Mouse (Mus musculus): ENCODE measurements around the gene Rtl5.

The Rtl5 gene

DNA sequence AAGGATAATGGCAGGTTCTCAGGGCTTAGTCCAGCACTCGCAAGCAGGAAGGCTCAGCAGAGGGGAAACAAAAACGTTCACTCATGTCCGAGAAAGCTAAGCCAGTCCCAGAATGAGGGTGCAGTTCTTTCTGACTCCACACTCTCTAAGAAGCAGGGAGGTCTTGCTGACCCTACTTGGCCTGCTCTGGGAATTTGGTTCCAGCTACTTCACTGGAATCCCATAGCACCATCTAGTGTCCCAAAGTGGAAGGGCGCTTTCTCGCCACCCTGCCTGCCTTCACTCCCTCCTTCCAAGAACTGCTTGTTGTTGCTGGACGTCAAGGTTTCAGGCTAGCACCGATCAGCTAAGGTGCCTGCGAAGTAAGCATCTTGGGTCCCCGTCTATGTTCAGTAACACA is 5.0 kb downstream of the Rtl5 start:
- in situ Hi-C loops (cut with MboI, MseI), result no loop called here

GRCm38 (mm10) chrX:102065213-102065775 is 5.8 kb downstream of the Rtl5 start:
- in situ Hi-C loops (cut with MboI, MseI), result no loop called here

DNA sequence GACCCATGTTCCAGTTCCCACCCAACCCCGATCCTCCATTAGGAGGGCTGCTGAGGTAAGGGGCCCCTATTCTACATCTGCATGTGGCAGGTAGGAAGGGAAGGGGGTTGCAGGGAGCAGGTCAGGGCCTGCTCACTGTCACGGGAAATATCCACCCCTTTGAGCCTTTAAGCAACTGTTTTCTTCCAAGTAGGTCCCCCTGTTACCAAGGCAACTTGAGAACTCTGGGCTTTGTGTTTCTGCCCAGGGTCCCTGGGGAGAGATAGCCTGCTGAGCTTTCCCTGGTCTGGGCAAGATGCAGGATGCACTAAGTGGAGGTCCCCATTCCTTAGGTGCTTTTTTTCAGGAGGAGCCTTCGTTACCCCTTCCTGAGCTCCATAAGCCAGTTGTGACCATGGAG is 7.0 kb downstream of the Rtl5 start:
- in situ Hi-C loops (cut with MboI, MseI), result no loop called here

DNA sequence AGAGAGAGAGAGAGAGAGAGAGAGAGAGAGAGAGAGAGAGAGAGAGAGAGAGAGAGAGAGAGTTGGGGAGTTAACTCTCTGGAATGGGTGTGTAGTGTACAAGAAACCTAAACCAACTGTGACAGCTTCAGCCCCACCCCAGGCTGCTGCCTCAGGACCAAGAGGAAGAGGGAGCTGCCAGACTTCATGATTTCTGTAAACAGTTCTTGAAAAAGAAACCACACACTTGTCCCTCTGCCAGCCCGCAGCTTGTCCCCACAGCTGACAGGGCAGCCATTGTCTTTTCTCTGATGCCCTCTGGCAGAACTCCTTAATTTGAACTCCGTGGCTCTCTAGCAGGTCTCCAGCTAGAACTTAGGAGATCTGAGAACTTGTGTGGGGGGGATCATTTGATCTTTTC is 10.2 kb downstream of the Rtl5 start:
- in situ Hi-C loops (cut with MboI, MseI), result no loop called here

DNA sequence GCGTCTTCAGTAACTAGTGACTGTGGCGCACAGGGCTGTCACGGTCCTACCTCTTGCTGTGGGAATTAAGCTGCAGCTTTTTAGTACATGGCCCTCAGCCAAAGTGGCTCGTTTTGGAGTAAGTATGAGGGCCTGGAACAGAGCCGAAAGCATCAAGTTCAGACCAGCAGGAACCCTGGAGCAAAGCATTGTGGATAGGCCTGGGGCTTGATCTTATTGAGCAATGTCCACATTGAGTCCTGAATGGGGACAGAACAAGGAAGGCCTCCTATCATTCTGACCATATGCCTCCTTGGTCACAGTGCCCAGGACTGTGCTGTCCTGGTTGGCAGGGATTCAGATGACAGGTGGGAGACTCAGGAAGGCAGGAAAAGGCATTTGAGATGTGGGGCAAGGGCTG is 10.9 kb downstream of the Rtl5 start:
- in situ Hi-C loops (cut with MboI, MseI), result no loop called here

DNA sequence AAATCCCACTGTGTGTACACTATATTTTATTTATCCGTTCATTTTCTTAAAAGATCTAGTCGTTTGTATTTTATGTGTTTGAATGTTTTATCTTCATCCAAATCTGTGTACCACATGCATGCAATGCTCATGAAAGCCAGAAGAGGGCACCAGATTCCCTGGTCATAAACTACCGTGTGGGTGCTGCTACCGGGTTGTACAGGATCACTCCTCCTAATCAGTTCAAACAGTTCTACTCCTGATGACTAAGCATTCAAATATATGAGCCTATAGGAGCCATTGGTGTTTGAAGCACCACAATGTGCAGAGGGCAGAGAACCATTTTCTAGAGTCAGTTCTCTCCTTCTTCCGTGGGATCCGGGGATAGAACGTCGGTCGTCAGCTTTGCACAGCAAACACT is 11.7 kb downstream of the Rtl5 start:
- in situ Hi-C loops (cut with MboI, MseI), result no loop called here

- in situ Hi-C loops (cut with MboI, MseI), result loop anchor here (5.0 kb wide), 1 partner anchor 67 kb away; no protein-coding TSS in a partner anchor
These were observed 17.1 kb downstream of the Rtl5 start for GRCm38 (mm10) chrX:102054009-102054408.

DNA sequence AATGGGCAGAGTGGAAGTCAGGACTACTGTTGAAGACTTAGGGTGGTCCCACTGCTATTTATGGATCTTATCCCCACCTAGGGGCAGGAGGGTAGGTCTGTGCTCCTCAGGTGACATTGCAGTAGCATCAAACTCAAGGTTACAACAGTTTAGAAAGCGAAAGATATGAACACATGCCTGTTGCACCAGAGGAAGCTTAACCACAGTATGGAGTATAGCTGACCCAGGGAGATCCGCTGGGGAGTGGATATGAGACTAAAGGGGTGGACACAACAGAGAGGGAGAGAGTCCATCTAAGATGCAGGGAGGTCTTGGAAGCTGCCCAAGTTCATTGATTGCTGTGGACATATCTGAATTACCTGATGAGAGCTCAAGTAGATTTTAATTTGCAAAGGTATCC is 17.7 kb downstream of the Rtl5 start:
- in situ Hi-C loops (cut with MboI, MseI), result loop anchor here (5.0 kb wide), 1 partner anchor 66 kb away; no protein-coding TSS in a partner anchor

DNA sequence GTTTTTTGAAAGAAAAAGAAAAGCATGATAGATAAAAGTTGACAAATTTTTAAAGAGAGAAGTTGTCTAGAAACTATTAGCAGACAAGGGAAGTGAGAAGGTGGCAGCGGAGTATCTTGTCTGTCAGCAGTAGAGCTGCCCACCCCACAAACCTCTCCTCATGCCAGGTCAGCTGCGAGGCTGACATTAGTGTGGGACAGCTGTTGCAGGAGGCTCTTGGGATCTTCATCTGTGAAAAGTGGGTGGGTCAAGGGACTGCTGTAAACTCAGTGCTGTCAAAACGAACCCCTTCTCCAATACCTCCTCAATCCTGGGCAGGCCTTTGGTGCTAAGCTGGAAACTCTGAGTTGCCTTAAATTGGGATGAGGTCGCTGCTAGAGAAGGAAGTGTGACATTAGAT is 19.9 kb downstream of the Rtl5 start:
- in situ Hi-C loops (cut with MboI, MseI), result loop anchor here (5.0 kb wide), 1 partner anchor 64 kb away; no protein-coding TSS in a partner anchor

DNA sequence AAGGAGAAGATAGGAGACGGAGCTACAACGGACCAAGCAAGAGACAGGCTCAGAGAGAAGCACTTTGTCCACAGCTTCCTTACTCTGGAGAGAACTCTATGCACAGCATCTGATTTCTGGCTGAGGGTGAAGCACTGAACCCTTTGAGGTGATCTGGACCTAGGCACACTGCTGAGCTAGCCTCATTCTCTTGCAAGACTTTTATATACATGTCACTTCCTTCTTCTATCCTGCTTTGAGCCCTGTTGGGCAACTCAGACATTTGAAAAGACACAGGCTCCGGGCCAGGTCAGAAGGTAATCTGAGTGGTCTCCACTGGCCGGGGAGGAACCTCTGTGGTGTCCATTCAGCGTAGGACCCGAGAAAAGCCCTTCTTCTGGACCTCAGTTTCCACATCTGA is 20.6 kb downstream of the Rtl5 start:
- in situ Hi-C loops (cut with MboI, MseI), result loop anchor here (5.0 kb wide), 1 partner anchor 63 kb away; no protein-coding TSS in a partner anchor

DNA sequence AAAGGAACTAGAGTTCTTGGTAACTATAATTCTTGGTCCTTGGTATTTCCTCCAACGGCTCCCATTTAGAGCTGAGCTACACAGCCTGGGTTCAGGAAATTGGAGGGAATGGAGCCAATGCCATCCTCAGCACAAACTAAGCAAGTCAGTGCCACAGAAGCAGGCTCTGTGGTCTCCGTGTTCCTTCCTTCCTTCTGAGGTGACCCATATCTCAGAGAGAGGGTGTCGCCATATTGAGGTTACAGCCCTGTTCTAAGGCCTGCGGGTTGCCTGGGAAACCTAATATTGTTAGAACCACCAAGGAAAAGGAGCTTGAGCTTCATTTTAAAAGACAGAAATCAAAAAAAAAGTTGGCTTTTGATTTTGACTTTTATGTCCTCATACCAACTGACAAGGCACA is 28.7 kb downstream of the Rtl5 start:
- in situ Hi-C loops (cut with MboI, MseI), result no loop called here

- in situ Hi-C loops (cut with MboI, MseI), result no loop called here
These were observed 29.5 kb downstream of the Rtl5 start for GRCm38 (mm10) chrX:102041562-102041961.

GRCm38 (mm10) chrX:102037506-102037905 is 33.6 kb downstream of the Rtl5 start:
- in situ Hi-C loops (cut with MboI, MseI), result no loop called here

GRCm38 (mm10) chrX:102036866-102037361 is 34.2 kb downstream of the Rtl5 start:
- in situ Hi-C loops (cut with MboI, MseI), result no loop called here

DNA sequence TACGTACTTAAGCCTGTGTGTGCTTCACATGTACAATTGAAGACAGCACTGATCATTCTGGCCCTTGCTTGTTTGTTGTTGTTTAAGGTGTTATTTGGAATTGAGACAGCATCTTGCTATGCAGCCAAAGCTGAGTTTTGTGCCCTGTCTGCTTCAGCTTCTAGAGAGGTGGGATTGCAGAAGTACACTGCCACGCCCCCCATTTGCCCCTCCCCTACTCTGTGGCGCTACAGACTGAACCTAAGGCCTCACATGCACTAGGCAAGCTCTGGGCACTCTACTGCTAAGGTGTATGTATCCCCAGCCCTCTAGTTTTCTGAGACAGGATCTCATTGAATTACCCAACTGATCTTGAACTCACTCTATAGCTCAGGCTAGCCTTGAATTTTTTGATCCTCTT is 35.4 kb downstream of the Rtl5 start:
- in situ Hi-C loops (cut with MboI, MseI), result no loop called here

DNA sequence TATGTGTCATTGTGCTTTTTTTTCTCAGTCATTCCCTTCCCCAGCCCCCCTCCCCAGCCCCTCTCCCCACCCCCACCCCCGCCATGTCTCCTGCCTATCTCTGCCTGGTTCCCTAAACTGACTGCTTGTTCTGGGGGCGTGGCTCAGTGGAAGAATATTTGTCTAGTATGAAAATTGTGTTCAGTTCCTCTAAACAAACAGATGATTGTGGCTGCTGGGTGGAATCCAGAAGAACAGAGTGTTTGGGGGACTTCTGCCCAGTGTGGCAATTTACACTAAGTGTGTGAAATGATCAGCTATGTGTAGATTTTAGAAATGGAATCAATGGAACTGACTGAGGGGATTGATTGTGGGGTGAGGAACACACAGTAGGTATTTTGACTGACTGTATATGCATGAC is 37.5 kb downstream of the Rtl5 start:
- in situ Hi-C loops (cut with MboI, MseI), result no loop called here

GRCm38 (mm10) chrX:102032431-102032830 is 38.7 kb downstream of the Rtl5 start:
- in situ Hi-C loops (cut with MboI, MseI), result no loop called here

DNA sequence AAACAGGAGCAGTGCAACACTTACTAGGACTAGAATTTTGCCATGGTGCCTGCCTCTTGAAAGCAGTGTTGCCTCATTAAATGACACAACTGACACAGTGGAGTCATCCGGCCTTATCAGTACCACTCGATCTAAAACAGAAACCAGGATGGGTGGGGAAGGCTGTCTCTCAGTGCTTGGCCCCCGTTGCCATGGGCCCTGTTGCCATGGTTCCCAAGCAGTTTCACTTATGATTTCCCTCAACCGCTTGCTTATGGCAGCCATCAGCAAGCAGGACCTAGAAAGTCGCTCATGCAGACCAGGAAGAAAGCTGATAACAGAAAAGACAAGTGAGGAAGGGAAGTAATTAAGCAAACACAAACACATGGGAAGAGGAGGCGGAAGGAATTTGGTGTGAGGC is 39.3 kb downstream of the Rtl5 start:
- in situ Hi-C loops (cut with MboI, MseI), result no loop called here

DNA sequence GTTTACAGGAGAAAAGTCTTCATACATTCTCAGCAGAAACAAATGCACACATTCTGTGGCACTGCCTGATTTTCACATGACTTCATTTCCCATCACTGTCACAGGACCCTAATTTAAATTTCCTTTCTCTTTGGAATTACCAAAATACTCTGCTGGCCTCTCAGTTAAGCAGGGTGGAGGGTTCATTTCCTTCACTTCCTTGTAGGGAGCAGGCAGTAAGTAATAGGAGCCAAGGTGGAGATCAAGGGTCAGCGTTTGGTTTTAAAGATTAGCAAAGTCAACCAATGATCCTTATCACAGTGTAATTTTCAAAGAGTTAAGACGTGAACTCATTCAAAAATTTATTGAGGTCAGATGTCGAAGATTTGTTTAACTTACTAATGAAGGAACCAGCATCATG is 46.1 kb downstream of the Rtl5 start:
- in situ Hi-C loops (cut with MboI, MseI), result no loop called here

DNA sequence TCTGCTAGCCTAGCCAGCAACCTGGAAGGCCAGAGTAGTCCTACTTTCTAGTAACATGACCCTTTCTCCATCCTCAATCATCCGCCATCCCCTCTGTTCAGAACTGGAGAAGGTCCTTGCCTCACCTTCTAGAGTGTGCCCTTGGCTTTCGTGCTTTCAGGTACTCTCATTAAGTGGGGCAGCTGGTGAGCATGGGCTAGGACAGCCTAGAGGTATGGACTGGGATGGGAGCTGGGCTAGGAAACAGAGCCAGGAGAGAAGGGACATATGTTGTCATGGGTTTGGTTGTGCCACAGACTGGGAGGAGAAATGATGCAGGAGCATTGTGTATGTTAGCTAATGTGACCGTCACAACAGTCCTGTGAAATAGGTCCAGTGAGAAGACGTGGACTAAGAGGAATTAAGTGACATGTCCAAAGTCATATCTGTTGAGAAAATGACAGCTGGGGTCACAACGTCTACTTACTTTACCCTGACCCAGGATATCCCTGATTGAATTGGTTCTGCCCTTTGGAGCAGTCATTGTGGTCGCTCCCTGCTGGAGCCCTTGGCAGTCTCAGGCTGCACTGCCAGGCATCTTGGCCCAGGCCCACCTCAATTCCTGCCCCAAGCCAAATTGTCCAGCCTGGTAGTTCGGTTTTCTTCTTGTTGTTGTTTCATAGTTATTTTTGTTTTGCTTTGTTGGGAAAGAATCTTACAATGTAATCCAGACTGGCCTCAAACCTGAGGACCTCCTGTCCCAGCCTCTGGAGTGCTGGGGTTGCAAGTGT is 51.4 kb downstream of the Rtl5 start:
- in situ Hi-C loops (cut with MboI, MseI), result no loop called here

DNA sequence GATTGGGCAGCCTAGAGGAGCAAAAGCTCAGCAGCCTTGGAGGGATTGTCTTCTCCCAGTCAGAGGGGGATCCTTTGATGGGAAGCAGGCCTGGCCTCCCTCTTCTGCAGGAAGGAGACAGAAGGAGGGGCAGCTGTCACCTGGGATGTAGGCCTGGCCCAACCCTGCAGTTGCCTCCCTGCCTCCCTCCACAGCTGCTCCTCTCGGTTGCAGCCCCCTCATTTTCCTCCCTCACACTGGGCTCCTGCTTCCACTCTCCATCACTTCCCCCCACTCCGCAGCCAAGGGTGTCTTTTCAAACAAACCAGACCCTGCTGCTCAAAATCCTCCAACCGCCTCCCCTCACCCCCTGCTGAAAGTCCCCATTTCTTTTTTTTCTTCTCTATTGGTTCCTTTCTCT is 52.2 kb downstream of the Rtl5 start:
- in situ Hi-C loops (cut with MboI, MseI), result no loop called here

- in situ Hi-C loops (cut with MboI, MseI), result no loop called here
These were observed 53.7 kb downstream of the Rtl5 start for GRCm38 (mm10) chrX:102017213-102017923.
